Mouse (Mus musculus) left cerebral cortex, adult 18-20 months (tissue): ENCODE measurements around the gene Arhgef40. TPM values are rescaled to one million over a fixed set of nuclear protein-coding genes. Genes with fewer than 3 reads are reported as not detected.

Source experiments
- total RNA-seq, 2 experiments: library from RNA; stranded (reverse); gene quantifications; 2 replicates each; pipeline ENCODE4 v1.2.3; 2021

Arhgef40 gene
- total RNA-seq, 2 experiments from 2014 or later: 23.4 to 28.6 TPM

Other genes starting within 250 kb of the Arhgef40 start
- gene Ang4, start 211.1 kb upstream of the Arhgef40 start, total RNA-seq: not detected
- not detected for gene AY358078, start 184.7 kb upstream of the Arhgef40 start, total RNA-seq
- gene Ear6, start 131.0 kb upstream of the Arhgef40 start, total RNA-seq: not detected
- 10 to 100 TPM; 27.3 to 31.7 TPM for gene Mettl17, start 99.9 kb upstream of the Arhgef40 start, total RNA-seq
- gene Slc39a2, start 91.8 kb upstream of the Arhgef40 start, total RNA-seq: 1 to 10 TPM; 6.8 to 7.0 TPM
- gene Ndrg2, start 70.6 kb upstream of the Arhgef40 start, total RNA-seq: 100 to 1,000 TPM; 745 to 825 TPM
- gene Tppp2, start 66.3 kb upstream of the Arhgef40 start, total RNA-seq: not detected
- not detected for gene Rnase13, start 61.9 kb upstream of the Arhgef40 start, total RNA-seq
- under 1 TPM; 0.28 to 0.56 TPM for gene Tmem253, start 30.9 kb downstream of the Arhgef40 start, total RNA-seq
- 10 to 100 TPM; 40.6 to 41.3 TPM for gene Zfp219, start 36.0 kb downstream of the Arhgef40 start, total RNA-seq
- gene Olfr221, start 57.7 kb downstream of the Arhgef40 start, total RNA-seq: not detected
- 100 to 1,000 TPM; 238 to 239 TPM for gene Hnrnpc, start 119.3 kb downstream of the Arhgef40 start, total RNA-seq
- gene Rpgrip1, start 126.0 kb downstream of the Arhgef40 start, total RNA-seq: 1 to 10 TPM; 1.7 to 1.8 TPM
- gene Supt16, start 212.7 kb downstream of the Arhgef40 start, total RNA-seq: 10 to 100 TPM; 55.8 to 58.4 TPM